Mouse (Mus musculus): ENCODE measurements around the gene Sdccag8.

DNA sequence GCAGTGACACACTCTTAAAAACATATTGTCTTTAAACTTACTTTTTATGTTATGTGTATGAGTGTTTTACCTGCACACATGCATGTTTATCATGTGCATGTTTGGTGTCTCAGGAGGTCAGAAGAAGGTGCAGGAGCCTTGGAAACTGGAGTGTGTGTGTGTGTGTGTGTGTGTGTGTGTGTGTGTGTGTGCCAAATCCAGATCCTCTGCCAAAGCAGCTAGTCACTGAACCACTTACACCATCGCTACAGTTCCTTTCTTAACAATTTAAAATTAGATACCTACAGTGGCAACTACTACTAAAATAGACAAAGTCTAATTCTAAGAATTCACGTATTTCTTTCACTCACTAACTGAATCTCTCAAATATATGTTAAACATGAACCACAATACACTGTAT, 234.3 kb downstream of the Sdccag8 start:
- TF ChIP-seq CTCF (IDR thresholded peaks at IDR 0.05; ENCODE audit: low read depth): no peak
- no peak for TF ChIP-seq EP300 (IDR thresholded peaks at IDR 0.05; ENCODE audit: low read depth)

Measured in heart, postnatal 0 days (tissue).